Mouse (Mus musculus) myocyte (in vitro differentiated cells): ENCODE results near the gene Atf7.

Source experiments
- E2F4 ChIP-seq: IDR thresholded peaks from one replicate; pipeline ENCODE4 v1.6.1; 2011; ENCODE audit warnings: mild to moderate bottlenecking, control low read depth, moderate library complexity; ENCODE audit not compliant: insufficient read depth
- MAX ChIP-seq: IDR thresholded peaks from one replicate; pipeline ENCODE4 v1.6.1; 2011; ENCODE audit warnings: low read depth, mild to moderate bottlenecking, control low read depth
- MYOG ChIP-seq, 3 experiments: IDR thresholded peaks; one replicate each; pipeline ENCODE4 v1.6.1; 2011; ENCODE audit warnings: control low read depth in 2 of 3, low read depth in 2 of 3, mild to moderate bottlenecking in 2 of 3; ENCODE audit not compliant: insufficient read length in 2 of 3, control insufficient read depth in 1 of 3, insufficient read depth in 1 of 3
- POLR2A ChIP-seq: IDR thresholded peaks from one replicate; pipeline ENCODE4 v1.6.1; 2011; ENCODE audit warnings: low read depth, mild to moderate bottlenecking, control low read depth, moderate library complexity; ENCODE audit not compliant: insufficient read length
- REST ChIP-seq: IDR thresholded peaks from one replicate; pipeline ENCODE4 v1.6.1; 2011; ENCODE audit warnings: mild to moderate bottlenecking, control low read depth, moderate library complexity; ENCODE audit not compliant: insufficient read depth, insufficient read length
- TCF12 ChIP-seq: IDR thresholded peaks from one replicate; pipeline ENCODE4 v1.6.1; 2011; ENCODE audit warnings: mild to moderate bottlenecking, control low read depth; ENCODE audit not compliant: poor library complexity, insufficient read depth, severe bottlenecking
- USF1 ChIP-seq: IDR thresholded peaks from one replicate; pipeline ENCODE4 v1.6.1; 2011; ENCODE audit warnings: low read depth, mild to moderate bottlenecking, control low read depth, moderate library complexity

DNA sequence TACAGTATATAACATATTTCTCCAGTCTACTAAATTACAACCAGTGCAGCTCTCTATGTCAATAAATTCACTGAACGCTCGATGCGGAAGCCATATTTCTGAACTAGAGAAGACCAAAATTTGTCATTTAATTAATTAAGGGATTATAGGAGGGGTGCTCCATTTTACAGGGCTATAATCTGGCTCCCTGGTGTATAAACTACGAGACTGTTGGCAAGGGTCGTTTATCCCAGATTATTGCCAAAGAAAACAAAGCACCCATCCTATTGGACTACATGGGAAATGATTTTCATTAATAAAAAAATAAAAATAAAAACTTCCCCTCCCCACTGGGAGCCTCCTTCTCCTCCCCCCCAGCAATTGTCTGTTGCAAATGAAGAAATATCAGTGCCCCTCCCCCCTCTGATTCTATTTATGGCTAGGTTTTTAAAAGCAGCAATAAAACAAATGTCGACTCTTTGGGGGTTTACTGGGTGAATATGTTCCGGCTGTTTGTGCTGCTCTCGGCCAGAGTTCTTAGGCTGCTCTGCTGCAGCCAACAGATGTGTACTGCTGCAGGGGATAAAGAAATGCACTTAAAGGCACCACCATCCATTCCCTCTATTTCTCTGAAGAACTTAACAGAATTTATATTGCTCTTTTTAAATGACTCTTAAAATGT is 31.1 kb downstream of the Atf7 start:
- TF ChIP-seq MYOG (IDR thresholded peaks at IDR 0.05; ENCODE audit: control insufficient read depth in 1 of 3, insufficient read depth in 1 of 3, insufficient read length in 2 of 3, low read depth in 2 of 3): no peak
- no peak for TF ChIP-seq E2F4
- no peak for TF ChIP-seq POLR2A
- no peak for TF ChIP-seq MAX
- TF ChIP-seq USF1: no peak
- no peak for TF ChIP-seq TCF12
- no peak for TF ChIP-seq REST
